Mouse (Mus musculus) macrophage (primary cell): Measurements from ENCODE around the gene Ssx9. TPM values are rescaled to one million over a fixed set of nuclear protein-coding genes. Genes with fewer than 3 reads are reported as not detected.
"Not testable (repeated sequence)": the region's sequence is repeated elsewhere in the genome, so short reads cannot be mapped to it uniquely, and the experiment has no call there.

Experiments used
- H3K27ac ChIP-seq: fragments of 350-480 bp; formaldehyde crosslinking; 2 replicates; pipeline ENCODE4 v1.9.0; 2021
- H3K36me3 ChIP-seq: fragments of 350-480 bp; formaldehyde crosslinking; 2 replicates; pipeline ENCODE4 v1.9.0; 2021; ENCODE audit errors: inconsistent target
- H3K4me3 ChIP-seq: fragments of 350-480 bp; formaldehyde crosslinking; 2 replicates; pipeline ENCODE4 v1.9.0; 2021; ENCODE audit errors: inconsistent target
- H3K79me2 ChIP-seq: fragments of 350-480 bp; formaldehyde crosslinking; 2 replicates; pipeline ENCODE4 v1.9.0; 2021; ENCODE audit errors: inconsistent target
- WGBS: methylation state at CpG from one replicate; pipeline ENCODE4 v1.1.7; 2026; ENCODE audit warnings: inconsistent platforms; ENCODE audit not compliant: missing documents; 5-methylcytosine and 5-hydroxymethylcytosine counted together
- polyA plus RNA-seq: library from polyadenylated mRNA; stranded (reverse); fragments of 250-400 nt; gene quantifications from 3 replicates; pipeline ENCODE4 v1.2.4, GENCODE M21; 2018; ENCODE audit warnings: inconsistent platforms
- total RNA-seq, 78 experiments: library from RNA; depleted of rRNA; stranded (reverse); fragments of 250-400 nt; gene quantifications; 1 replicate in 9 of 78; 2 replicates in 24 of 78; 3 replicates in 43 of 78; 4 replicates in 2 of 78; pipeline ENCODE4 v1.2.4; 2018; ENCODE audit warnings: inconsistent platforms in 56 of 78

Ssx9 gene
- not detected for total RNA-seq (2018; cell fraction: chromatin; rRNA removed)
- not detected for total RNA-seq (2018; cell fraction: cytosol; rRNA removed)
- not detected for total RNA-seq (2018; cell fraction: nucleus; rRNA removed)
- polyA plus RNA-seq: not detected in 3 replicates

DNA sequence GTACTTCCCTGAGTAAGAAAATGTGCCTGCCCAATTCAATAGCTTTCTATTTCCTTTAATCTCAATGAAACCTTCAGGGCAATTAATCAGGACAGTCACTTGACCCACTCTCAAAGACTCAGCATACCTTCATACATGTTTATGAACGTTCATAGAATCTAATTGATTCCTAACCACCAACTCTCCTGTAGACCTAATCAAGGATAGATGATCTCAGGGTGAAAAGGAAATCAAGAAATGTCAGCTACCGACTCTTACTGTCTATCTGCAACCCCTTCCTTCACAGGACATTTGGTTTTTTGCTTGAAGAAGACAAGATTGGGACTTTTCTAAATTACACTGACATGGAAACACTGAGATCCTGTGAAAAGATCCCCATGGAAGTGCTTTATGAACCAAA, at the start of gene Ssx9:
Ssx9 (plus strand) TSS at position 301 of the 400 bp plus-strand sequence.
- 59% methylated on average over 2 of the region's 2 CpGs for whole genome bisulfite sequencing
- not testable (repeated sequence) for H3K27ac ChIP-seq, H3K4me3 ChIP-seq, H3K36me3 ChIP-seq, H3K79me2 ChIP-seq

DNA sequence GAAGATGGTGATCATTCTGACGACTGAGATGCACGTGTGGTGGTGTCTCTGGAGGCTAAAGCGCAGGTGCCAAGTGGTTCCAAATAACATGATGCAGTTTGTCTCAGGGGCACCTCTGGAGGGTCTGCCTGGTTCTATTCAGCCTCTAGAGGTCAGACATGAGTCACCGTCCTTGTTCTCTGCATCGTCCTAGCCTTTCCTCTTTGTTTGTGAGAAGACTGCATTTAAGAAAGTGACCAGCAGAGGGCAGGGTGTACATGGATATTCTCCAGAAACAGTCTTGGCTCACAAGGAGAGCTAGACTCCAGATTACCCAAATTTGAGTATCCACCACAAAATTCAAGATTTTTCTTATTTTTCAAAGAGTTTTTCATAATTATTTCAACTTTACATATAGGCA, 15.3 kb upstream of the Ssx9 start:
- Histone ChIP-seq H3K79me2 (no peaks in the 10 kb centered on the region), H3K36me3 (no peaks in the 10 kb centered on the region), H3K27ac (no peak overlapping the region), H3K4me3 (no peak overlapping the region)
- WGBS: 35% methylated on average over 5 of the region's 5 CpGs

DNA sequence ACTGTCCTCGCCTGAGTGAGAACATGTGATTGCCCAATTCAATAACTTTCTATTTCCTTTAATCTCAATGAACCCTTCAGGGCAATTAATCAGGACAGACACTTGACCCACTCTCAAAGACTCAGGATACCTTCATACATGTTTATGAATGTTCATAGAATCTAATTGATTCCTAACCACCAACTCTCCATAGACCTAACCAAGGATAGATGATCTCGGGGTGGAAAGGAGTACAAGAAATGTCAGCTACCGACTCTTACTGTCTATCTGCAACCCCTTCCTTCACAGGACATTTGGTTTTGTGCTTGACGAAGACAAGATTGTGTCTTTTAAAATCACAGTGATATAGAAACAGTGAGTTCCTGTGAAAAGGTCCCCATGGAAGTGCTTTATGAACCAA, 55.2 kb downstream of the Ssx9 start, which contains the start of gene Ssxb5:
Ssxb5 (plus strand) TSS at position 301 of the 400 bp plus-strand sequence.
- not testable (repeated sequence) for H3K4me3 ChIP-seq, H3K27ac ChIP-seq, H3K79me2 ChIP-seq, H3K36me3 ChIP-seq
- 75% methylated on average over 3 of the region's 4 CpGs for WGBS

Other genes with a start within 250 kb of the Ssx9 start
- gene Gm14459, start 223.5 kb upstream of the Ssx9 start, polyA plus RNA-seq: not detected in 3 replicates
- gene Ssxb6, start 200.2 kb upstream of the Ssx9 start, polyA plus RNA-seq: not detected in 3 replicates
- not detected in 3 replicates for gene Ssxb3, start 156.6 kb upstream of the Ssx9 start, polyA plus RNA-seq
- gene Ssxb8, start 57.6 kb upstream of the Ssx9 start, polyA plus RNA-seq: not detected in 3 replicates
- gene Ssxb5, start 55.3 kb downstream of the Ssx9 start, polyA plus RNA-seq: not detected in 3 replicates
- gene Gm6592, start 95.6 kb downstream of the Ssx9 start, polyA plus RNA-seq: not detected in 3 replicates
- not detected in 3 replicates for gene Gm5751, start 125.8 kb downstream of the Ssx9 start, polyA plus RNA-seq
- gene B630019K06Rik, start 143.9 kb downstream of the Ssx9 start, polyA plus RNA-seq: 0.99 to 1.8 TPM (median 1.4 TPM) in 3 replicates
- not detected in 3 replicates for gene Fthl17b, start 214.5 kb downstream of the Ssx9 start, polyA plus RNA-seq
- gene Fthl17c, start 228.1 kb downstream of the Ssx9 start, polyA plus RNA-seq: not detected in 3 replicates
- gene Fthl17d, start 238.3 kb downstream of the Ssx9 start, polyA plus RNA-seq: not detected in 3 replicates